Mouse (Mus musculus) CH12.LX (cell line): ENCODE measurements around the gene Pglyrp3. TPM values are rescaled to one million over a fixed set of nuclear protein-coding genes. Genes with fewer than 3 reads are reported as not detected.
"Not testable (repeated sequence)": the region's sequence is repeated elsewhere in the genome, so short reads cannot be mapped to it uniquely, and the experiment has no call there.

Source experiments
- DNase-seq: peaks from one replicate; pipeline ENCODE4 v3.0.0-alpha.2; 2013; ENCODE audit errors: extremely low read depth
- H3K27ac ChIP-seq: 2 replicates; pipeline ENCODE4 v1.5.1; 2012; ENCODE audit warnings: low read depth, mild to moderate bottlenecking, control low read depth, moderate library complexity; ENCODE audit not compliant: insufficient read depth
- H3K27me3 ChIP-seq: replicated peaks from 2 replicates; pipeline ENCODE3; 2012; ENCODE audit warnings: inconsistent platforms
- H3K36me3 ChIP-seq, 2 experiments: replicated peaks in 1 of 2; 2 replicates each; pipeline versions ENCODE3 to v1.6.1; 2012; ENCODE audit warnings: inconsistent platforms in 1 of 2, low read length in 1 of 2, mild to moderate bottlenecking in 1 of 2, mixed read lengths in 1 of 2, moderate library complexity in 1 of 2; ENCODE audit not compliant: control insufficient read depth in 1 of 2, insufficient read depth in 1 of 2
- H3K4me1 ChIP-seq, 2 experiments: 2 replicates each; pipeline ENCODE4 v1.6.1; 2012; ENCODE audit warnings: inconsistent platforms in 1 of 2, moderate library complexity in 1 of 2; ENCODE audit not compliant: insufficient read depth in 2 of 2, control insufficient read depth in 1 of 2
- H3K4me2 ChIP-seq: 2 replicates; pipeline ENCODE4 v1.6.1; 2012; ENCODE audit warnings: low read depth, mild to moderate bottlenecking, control low read depth; ENCODE audit not compliant: poor library complexity, insufficient read depth, severe bottlenecking
- H3K4me3 ChIP-seq, 3 experiments: fragments of 150-350 bp in 1 of 3; sonication (generic) in 1 of 3; replicated peaks in 1 of 3; 2 replicates each; pipeline versions ENCODE3 to v1.5.1; 2011 to 2012; ENCODE audit warnings: low read depth in 2 of 3, low read length in 2 of 3, mild to moderate bottlenecking in 2 of 3, moderate library complexity in 2 of 3, control low read depth in 1 of 3, improper control_type of control experiment in 1 of 3, inconsistent platforms in 1 of 3, mixed read lengths in 1 of 3; ENCODE audit not compliant: poor library complexity in 1 of 3
- H3K79me2 ChIP-seq: replicated peaks from 2 replicates; pipeline ENCODE4 v1.6.1; 2012; ENCODE audit warnings: mild to moderate bottlenecking, moderate library complexity; ENCODE audit not compliant: control insufficient read depth, poor library complexity, insufficient read depth, severe bottlenecking; ENCODE audit errors: extremely low read depth
- H3K9ac ChIP-seq: 2 replicates; pipeline ENCODE4 v1.6.1; 2012; ENCODE audit warnings: low read depth, mild to moderate bottlenecking, control low read depth, moderate library complexity; ENCODE audit not compliant: insufficient read depth
- H3K9me3 ChIP-seq: replicated peaks from 2 replicates; pipeline ENCODE3; 2012; ENCODE audit warnings: low read length, inconsistent platforms, mixed read lengths
- CHD1 ChIP-seq: IDR thresholded peaks from 2 replicates; pipeline ENCODE4 v1.6.1; 2012; ENCODE audit warnings: low read depth, low read length, improper control_type of control experiment, inconsistent platforms
- CHD2 ChIP-seq: IDR thresholded peaks from 2 replicates; pipeline ENCODE4 v1.6.1; 2011; ENCODE audit warnings: low read length, improper control_type of control experiment
- E2F4 ChIP-seq: IDR thresholded peaks from 2 replicates; pipeline ENCODE4 v1.6.1; 2011; ENCODE audit warnings: low read depth, low read length, improper control_type of control experiment; ENCODE audit not compliant: insufficient replicate concordance
- HCFC1 ChIP-seq: IDR thresholded peaks from 2 replicates; pipeline ENCODE4 v1.6.1; 2012; ENCODE audit warnings: low read depth, mild to moderate bottlenecking, inconsistent platforms, low read length, improper control_type of control experiment
- IRF4 ChIP-seq: IDR thresholded peaks from 2 replicates; pipeline ENCODE4 v1.6.1; 2014; ENCODE audit warnings: low read depth, mild to moderate bottlenecking, inconsistent platforms, low read length, improper control_type of control experiment
- JUN ChIP-seq: IDR thresholded peaks from 2 replicates; pipeline ENCODE4 v1.6.1; 2011; ENCODE audit warnings: low read depth, mild to moderate bottlenecking, low read length, improper control_type of control experiment, moderate library complexity; ENCODE audit not compliant: insufficient read depth
- JUND ChIP-seq: conservative IDR thresholded peaks from 2 replicates; pipeline ENCODE4 v1.6.1; 2011; ENCODE audit warnings: low read depth, low read length, improper control_type of control experiment
- MAFK ChIP-seq: IDR thresholded peaks from 2 replicates; pipeline ENCODE4 v1.6.1; 2011; ENCODE audit warnings: low read length, improper control_type of control experiment; ENCODE audit not compliant: insufficient replicate concordance
- MAX ChIP-seq: IDR thresholded peaks from 2 replicates; pipeline ENCODE4 v1.6.1; 2011; ENCODE audit warnings: low read length, improper control_type of control experiment
- MAZ ChIP-seq: IDR thresholded peaks from 2 replicates; pipeline ENCODE4 v1.6.1; 2012; ENCODE audit warnings: low read depth, mild to moderate bottlenecking, inconsistent platforms, low read length, improper control_type of control experiment, moderate library complexity
- MEF2A ChIP-seq: IDR thresholded peaks from 2 replicates; pipeline ENCODE4 v1.6.1; 2014; ENCODE audit warnings: low read depth, mild to moderate bottlenecking, inconsistent platforms, low read length, improper control_type of control experiment, borderline replicate concordance
- MXI1 ChIP-seq: IDR thresholded peaks from 2 replicates; pipeline ENCODE4 v1.6.1; 2011; ENCODE audit warnings: mild to moderate bottlenecking, low read depth, low read length, improper control_type of control experiment
- NELFE ChIP-seq: IDR thresholded peaks from 2 replicates; pipeline ENCODE4 v1.6.1; 2011; ENCODE audit warnings: low read depth, low read length, improper control_type of control experiment
- POLR2A ChIP-seq: IDR thresholded peaks from 2 replicates; pipeline ENCODE4 v1.6.1; 2011; ENCODE audit warnings: low read depth, mild to moderate bottlenecking, improper control_type of control experiment, low read length
- RCOR1 ChIP-seq: conservative IDR thresholded peaks from 2 replicates; pipeline ENCODE4 v1.6.1; 2012; ENCODE audit warnings: low read depth, mild to moderate bottlenecking, inconsistent platforms, low read length, improper control_type of control experiment
- SMC3 ChIP-seq: IDR thresholded peaks from 2 replicates; pipeline ENCODE4 v1.6.1; 2011; ENCODE audit warnings: low read depth, low read length, improper control_type of control experiment
- TBP ChIP-seq: conservative IDR thresholded peaks from 2 replicates; pipeline ENCODE4 v1.6.1; 2011; ENCODE audit warnings: low read depth, low read length, improper control_type of control experiment
- TCF12 ChIP-seq: IDR thresholded peaks from 2 replicates; pipeline ENCODE4 v1.6.1; 2014; ENCODE audit warnings: low read depth, mild to moderate bottlenecking, inconsistent platforms, low read length, improper control_type of control experiment
- UBTF ChIP-seq: IDR thresholded peaks from 2 replicates; pipeline ENCODE4 v1.6.1; 2012; ENCODE audit warnings: low read depth, mild to moderate bottlenecking, inconsistent platforms, low read length, improper control_type of control experiment, moderate library complexity
- ZC3H11A ChIP-seq: IDR thresholded peaks from 2 replicates; pipeline ENCODE4 v1.6.1; 2012; ENCODE audit warnings: low read depth, mild to moderate bottlenecking, inconsistent platforms, low read length, improper control_type of control experiment
- ZKSCAN1 ChIP-seq: IDR thresholded peaks from 2 replicates; pipeline ENCODE4 v1.6.1; 2012; ENCODE audit warnings: low read depth, inconsistent platforms, low read length, improper control_type of control experiment, borderline replicate concordance
- ZMIZ1 ChIP-seq: IDR thresholded peaks from 2 replicates; pipeline ENCODE4 v1.6.1; 2012; ENCODE audit warnings: low read depth, mild to moderate bottlenecking, inconsistent platforms, low read length, improper control_type of control experiment
- ZNF384 ChIP-seq: IDR thresholded peaks from 2 replicates; pipeline ENCODE4 v1.6.1; 2012; ENCODE audit warnings: low read depth, low read length, improper control_type of control experiment, inconsistent platforms
- dilution Hi-C: fragments of 300-500 bp; cut with MboI; formaldehyde crosslinking; loops from 2 replicates; pipeline ENCODE4 v1.14.3; 2020; ENCODE audit warnings: low sequenced_read_pairs; ENCODE audit not compliant: extremely low pct_unique_long_range_greater_than_20kb, extremely low pct_ligation_motif_present
- in situ Hi-C: fragments of 300-500 bp; cut with MboI; formaldehyde crosslinking; loops from 3 replicates; pipeline ENCODE4 v1.14.3; 2019; ENCODE audit warnings: low sequenced_read_pairs, low pct_ligation_motif_present, low pct_unique_long_range_greater_than_20kb, mixed read lengths
- polyA plus RNA-seq: library from polyadenylated mRNA; unstranded; fragments of >175 nt; gene quantifications from 2 replicates; pipeline ENCODE4 v1.2.1, GENCODE M21; 2012; ENCODE audit warnings: low read depth; ENCODE audit not compliant: insufficient read length
- total RNA-seq, 2 experiments: library from RNA; depleted of rRNA; stranded (reverse); fragments of 300-350 nt in 1 of 2; fragments of >200 nt in 1 of 2; gene quantifications; 2 replicates each; pipeline ENCODE4 v1.2.3; 2012 to 2014

The Pglyrp3 gene
- not detected in 2 replicates for total RNA-seq (2012; rRNA removed)
- not detected in 2 replicates for total RNA-seq (2014; rRNA removed)
- polyA plus RNA-seq = not detected in 2 replicates

DNA sequence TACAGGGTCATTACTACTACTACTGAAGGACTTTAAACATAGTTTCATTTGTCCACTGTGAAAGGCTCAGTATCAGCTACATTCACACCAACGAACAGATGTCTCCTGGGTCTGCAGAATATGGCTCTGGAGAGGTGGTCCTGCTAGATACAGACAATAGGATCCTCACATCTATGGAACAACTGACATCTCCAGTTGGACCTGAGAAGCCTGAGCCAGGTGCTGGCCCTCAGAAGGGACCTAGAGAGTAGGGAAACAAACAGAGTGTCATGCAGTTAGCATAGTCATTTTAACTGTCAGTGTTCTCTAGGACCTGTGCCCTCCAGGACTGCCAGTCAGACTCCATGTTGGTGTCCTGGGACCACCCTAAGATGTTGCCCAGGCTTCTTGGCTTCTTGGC is at the start of gene Pglyrp3:
Gene Pglyrp3, plus strand, starts transcription at position 301 of the 400 bp plus-strand sequence.
- Histone ChIP-seq H3K79me2 (no peaks in the 10 kb centered on the region), H3K4me1 (no peaks in the 10 kb centered on the region), H3K9ac (no peak within 1 kb of the TSS), H3K27me3 (no peaks in the 10 kb centered on the region), H3K27ac (no peak within 1 kb of the TSS), H3K9me3 (peaks cover 31% of the 10 kb centered on the region), H3K36me3 (no peaks in the 10 kb centered on the region), H3K4me3 (no peak within 1 kb of the TSS), H3K4me2 (no peak within 1 kb of the TSS)
- no peak for TF ChIP-seq MXI1
- TF ChIP-seq JUN = no peak
- TF ChIP-seq JUND = no peak
- TF ChIP-seq CHD1 = no peak
- no peak for TF ChIP-seq SMC3
- no peak for TF ChIP-seq POLR2A
- no peak for TF ChIP-seq RCOR1
- no peak for TF ChIP-seq NELFE
- no peak for TF ChIP-seq TCF12
- TF ChIP-seq MEF2A = no peak
- no peak for TF ChIP-seq HCFC1
- no peak for TF ChIP-seq MAZ
- TF ChIP-seq TBP = no peak
- no peak for TF ChIP-seq IRF4
- TF ChIP-seq ZMIZ1 = no peak
- TF ChIP-seq E2F4 = no peak
- TF ChIP-seq UBTF = no peak
- no peak for TF ChIP-seq CHD2
- TF ChIP-seq MAX = no peak
- no peak for DNase-seq
- in situ Hi-C loops (no loop called here), dilution Hi-C loops (no loop called here)

DNA sequence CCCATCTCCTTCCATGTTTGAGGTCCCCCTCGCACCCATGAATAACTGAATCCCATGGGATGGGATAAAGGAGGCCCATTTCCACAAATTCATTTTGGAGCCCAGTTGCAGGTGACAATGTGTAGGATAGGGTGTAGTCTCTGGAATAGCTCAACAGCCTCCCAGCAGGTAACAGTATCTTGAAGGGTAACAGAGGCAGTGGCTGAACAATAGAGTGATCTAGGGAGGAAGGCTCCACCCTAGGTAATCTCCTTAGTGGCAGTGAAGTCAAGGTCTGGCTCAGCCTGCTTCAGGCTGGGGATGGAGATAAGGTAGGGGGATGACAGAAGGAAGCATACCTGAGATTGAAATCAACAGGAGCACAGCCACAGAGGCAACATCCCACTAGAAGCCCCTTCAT is 3.4 kb upstream of the Pglyrp3 start:
- Histone ChIP-seq H3K79me2 (no peaks in the 10 kb centered on the region), H3K9ac (no peak overlapping the region), H3K4me3 (no peak overlapping the region), H3K4me2 (no peak overlapping the region), H3K27ac (no peak overlapping the region), H3K27me3 (no peaks in the 10 kb centered on the region), H3K4me1 (no peaks in the 10 kb centered on the region), H3K9me3 (peaks cover 31% of the 10 kb centered on the region), H3K36me3 (no peaks in the 10 kb centered on the region)
- dilution Hi-C loops (no loop called here), in situ Hi-C loops (no loop called here)
- TF ChIP-seq MAFK (no peak), NELFE (no peak), MXI1 (no peak), TCF12 (no peak), ZKSCAN1 (no peak), HCFC1 (no peak), ZNF384 (no peak), ZC3H11A (no peak), ZMIZ1 (no peak)
- DNase-seq = no peak

DNA sequence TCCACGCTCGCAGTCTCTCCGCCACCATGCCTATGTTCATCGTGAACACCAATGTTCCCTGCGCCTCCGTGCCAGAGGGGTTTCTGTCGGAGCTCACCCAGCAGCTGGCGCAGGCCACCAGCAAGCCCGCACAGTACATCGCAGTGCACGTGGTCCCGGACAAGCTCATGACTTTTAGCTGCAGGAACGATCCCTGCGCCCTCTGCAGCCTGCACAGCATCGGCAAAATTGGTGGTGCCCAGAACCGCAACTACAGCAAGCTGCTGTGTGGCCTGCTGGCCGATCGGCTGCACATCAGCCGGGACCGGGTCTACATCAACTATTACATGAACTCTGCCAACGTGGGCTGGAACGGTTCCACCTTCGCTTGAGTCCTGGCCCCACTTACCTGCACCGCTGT is 10.2 kb downstream of the Pglyrp3 start:
- H3K27me3 ChIP-seq, DNase-seq, H3K4me2 ChIP-seq, in situ Hi-C loops, dilution Hi-C loops, H3K4me1 ChIP-seq, H3K9ac ChIP-seq, H3K79me2 ChIP-seq, H3K27ac ChIP-seq, H3K36me3 ChIP-seq, H3K4me3 ChIP-seq: not testable (repeated sequence)
- peaks cover 36% of the 10 kb centered on the region for H3K9me3 ChIP-seq
